Mouse (Mus musculus): ENCODE measurements around the gene Arhgef18.

- TF ChIP-seq CTCF (IDR thresholded peaks at IDR 0.05; ENCODE audit: low read depth) (no peak), EP300 (IDR thresholded peaks at IDR 0.05; ENCODE audit: low read depth) (no peak)
Observed at GRCm38 (mm10) chr8:3420105-3420706, 27.4 kb downstream of the Arhgef18 start.

Data from heart, postnatal 0 days (tissue).